Mouse (Mus musculus): ENCODE results near the gene Tiprl. TPM values are rescaled to one million over a fixed set of nuclear protein-coding genes. Genes with fewer than 3 reads are reported as not detected.

Gene Tiprl
- polyA plus RNA-seq, 1 experiment = 19.2 TPM

GRCm38 (mm10) chr1:165274946-165275345, 38.1 kb upstream of the Tiprl start:
- no peak for TF ChIP-seq CTCF (IDR thresholded peaks at IDR 0.05; ENCODE audit: extremely low read depth, insufficient read length, insufficient replicate concordance, low read depth, low read length)
- TF ChIP-seq POLR2A (IDR thresholded peaks at IDR 0.05; ENCODE audit: low read depth, low read length) = no peak
- no peaks in the 10 kb centered on the region for H3K4me1 ChIP-seq (ENCODE audit: control insufficient read depth, insufficient read depth, insufficient read length, low read length)
- WGBS = 62% methylated on average over 6 of the region's 6 CpGs
- no peaks in the 10 kb centered on the region for H3K27me3 ChIP-seq (ENCODE audit: control insufficient read depth, insufficient read depth, low read length)
- no peak overlapping the region for H3K4me3 ChIP-seq (ENCODE audit: low read depth, low read length)
- no peaks in the 10 kb centered on the region for H3K36me3 ChIP-seq (ENCODE audit: control insufficient read depth, insufficient read depth, low read length)
- H3K27ac ChIP-seq (ENCODE audit: insufficient read depth, low read depth, low read length) = no peak overlapping the region

GRCm38 (mm10) chr1:165252027-165252671, 15.4 kb upstream of the Tiprl start:
- Histone ChIP-seq H3K36me3 (ENCODE audit: control insufficient read depth, insufficient read depth, low read length) (no peaks in the 10 kb centered on the region), H3K27ac (ENCODE audit: insufficient read depth, low read depth, low read length) (no peak overlapping the region), H3K4me3 (ENCODE audit: low read depth, low read length) (no peak overlapping the region), H3K27me3 (ENCODE audit: control insufficient read depth, insufficient read depth, low read length) (no peaks in the 10 kb centered on the region), H3K4me1 (ENCODE audit: control insufficient read depth, insufficient read depth, insufficient read length, low read length) (no peaks in the 10 kb centered on the region)
- WGBS = 49% methylated on average over 11 of the region's 11 CpGs
- TF ChIP-seq POLR2A (IDR thresholded peaks at IDR 0.05; ENCODE audit: low read depth, low read length) = no peak
- TF ChIP-seq CTCF (IDR thresholded peaks at IDR 0.05; ENCODE audit: extremely low read depth, insufficient read length, insufficient replicate concordance, low read depth, low read length) = peak; percentile 71; the same call in 1 of the 2 replicates

- H3K4me1 ChIP-seq (ENCODE audit: control insufficient read depth, insufficient read depth, insufficient read length, low read length) = no peaks in the 10 kb centered on the region
- H3K27me3 ChIP-seq (ENCODE audit: control insufficient read depth, insufficient read depth, low read length) = no peaks in the 10 kb centered on the region
- no peak for TF ChIP-seq POLR2A (IDR thresholded peaks at IDR 0.05; ENCODE audit: low read depth, low read length)
- no peak for TF ChIP-seq CTCF (IDR thresholded peaks at IDR 0.05; ENCODE audit: extremely low read depth, insufficient read length, insufficient replicate concordance, low read depth, low read length)
- WGBS = 84% methylated on average over 2 of the region's 2 CpGs
- H3K27ac ChIP-seq (ENCODE audit: insufficient read depth, low read depth, low read length) = no peak overlapping the region
- H3K36me3 ChIP-seq (ENCODE audit: control insufficient read depth, insufficient read depth, low read length) = no peaks in the 10 kb centered on the region
- no peak overlapping the region for H3K4me3 ChIP-seq (ENCODE audit: low read depth, low read length)
These were observed 13.8 kb upstream of the Tiprl start for GRCm38 (mm10) chr1:165250546-165250945.

- Histone ChIP-seq H3K36me3 (ENCODE audit: control insufficient read depth, insufficient read depth, low read length) (no peaks in the 10 kb centered on the region), H3K27me3 (ENCODE audit: control insufficient read depth, insufficient read depth, low read length) (no peaks in the 10 kb centered on the region), H3K27ac (ENCODE audit: insufficient read depth, low read depth, low read length) (no peak overlapping the region), H3K4me1 (ENCODE audit: control insufficient read depth, insufficient read depth, insufficient read length, low read length) (no peaks in the 10 kb centered on the region), H3K4me3 (ENCODE audit: low read depth, low read length) (no peak overlapping the region)
- TF ChIP-seq CTCF (IDR thresholded peaks at IDR 0.05; ENCODE audit: extremely low read depth, insufficient read length, insufficient replicate concordance, low read depth, low read length) = no peak
- no peak for TF ChIP-seq POLR2A (IDR thresholded peaks at IDR 0.05; ENCODE audit: low read depth, low read length)
- 47% methylated on average over 4 of the region's 4 CpGs for WGBS
These were observed 12.0 kb upstream of the Tiprl start for GRCm38 (mm10) chr1:165248842-165249241.

- Histone ChIP-seq H3K27ac (ENCODE audit: insufficient read depth, low read depth, low read length) (no peak overlapping the region), H3K27me3 (ENCODE audit: control insufficient read depth, insufficient read depth, low read length) (no peaks in the 10 kb centered on the region), H3K36me3 (ENCODE audit: control insufficient read depth, insufficient read depth, low read length) (no peaks in the 10 kb centered on the region), H3K4me3 (ENCODE audit: low read depth, low read length) (no peak overlapping the region), H3K4me1 (ENCODE audit: control insufficient read depth, insufficient read depth, insufficient read length, low read length) (no peaks in the 10 kb centered on the region)
- TF ChIP-seq CTCF (IDR thresholded peaks at IDR 0.05; ENCODE audit: extremely low read depth, insufficient read length, insufficient replicate concordance, low read depth, low read length) = no peak
- TF ChIP-seq POLR2A (IDR thresholded peaks at IDR 0.05; ENCODE audit: low read depth, low read length) = no peak
- WGBS = 94% methylated on average over 3 of the region's 3 CpGs
These were observed 11.0 kb upstream of the Tiprl start for GRCm38 (mm10) chr1:165247788-165248187.

- H3K4me3 ChIP-seq (ENCODE audit: low read depth, low read length) = no peak overlapping the region
These were observed 10.3 kb upstream of the Tiprl start for GRCm38 (mm10) chr1:165247085-165247484.

GRCm38 (mm10) chr1:165246587-165246986, 9.8 kb upstream of the Tiprl start:
- Histone ChIP-seq H3K4me1 (ENCODE audit: control insufficient read depth, insufficient read depth, insufficient read length, low read length) (no peaks in the 10 kb centered on the region), H3K36me3 (ENCODE audit: control insufficient read depth, insufficient read depth, low read length) (no peaks in the 10 kb centered on the region), H3K4me3 (ENCODE audit: low read depth, low read length) (no peak overlapping the region), H3K27ac (ENCODE audit: insufficient read depth, low read depth, low read length) (peak overlapping the region; percentile 76), H3K27me3 (ENCODE audit: control insufficient read depth, insufficient read depth, low read length) (no peaks in the 10 kb centered on the region)
- TF ChIP-seq POLR2A (IDR thresholded peaks at IDR 0.05; ENCODE audit: low read depth, low read length) (no peak), CTCF (IDR thresholded peaks at IDR 0.05; ENCODE audit: extremely low read depth, insufficient read length, insufficient replicate concordance, low read depth, low read length) (no peak)
- 77% methylated on average over 5 of the region's 5 CpGs for WGBS

More at GRCm38 (mm10) chr1:165247085-165247484, 10.3 kb upstream of the Tiprl start:
- 65% methylated on average over 5 of the region's 5 CpGs for WGBS
- TF ChIP-seq CTCF (IDR thresholded peaks at IDR 0.05; ENCODE audit: extremely low read depth, insufficient read length, insufficient replicate concordance, low read depth, low read length) (no peak), POLR2A (IDR thresholded peaks at IDR 0.05; ENCODE audit: low read depth, low read length) (no peak)
- no peaks in the 10 kb centered on the region for H3K27me3 ChIP-seq (ENCODE audit: control insufficient read depth, insufficient read depth, low read length)
- H3K4me1 ChIP-seq (ENCODE audit: control insufficient read depth, insufficient read depth, insufficient read length, low read length) = no peaks in the 10 kb centered on the region
- H3K36me3 ChIP-seq (ENCODE audit: control insufficient read depth, insufficient read depth, low read length) = no peaks in the 10 kb centered on the region
- no peak overlapping the region for H3K27ac ChIP-seq (ENCODE audit: insufficient read depth, low read depth, low read length)
